Mouse (Mus musculus) lung, postnatal 0 days (tissue): Measurements from ENCODE around the gene Gm3238.
"Not testable (repeated sequence)": the region's sequence is repeated elsewhere in the genome, so short reads cannot be mapped to it uniquely, and the experiment has no call there.

Source experiments
- CTCF ChIP-seq: IDR thresholded peaks from 2 replicates; pipeline ENCODE4 v1.5.1; 2016; ENCODE audit warnings: antibody characterized with exemption, mild to moderate bottlenecking
- EP300 ChIP-seq: IDR thresholded peaks from 2 replicates; pipeline ENCODE4 v1.6.1; 2016; ENCODE audit warnings: antibody characterized with exemption, mild to moderate bottlenecking, control low read depth

DNA sequence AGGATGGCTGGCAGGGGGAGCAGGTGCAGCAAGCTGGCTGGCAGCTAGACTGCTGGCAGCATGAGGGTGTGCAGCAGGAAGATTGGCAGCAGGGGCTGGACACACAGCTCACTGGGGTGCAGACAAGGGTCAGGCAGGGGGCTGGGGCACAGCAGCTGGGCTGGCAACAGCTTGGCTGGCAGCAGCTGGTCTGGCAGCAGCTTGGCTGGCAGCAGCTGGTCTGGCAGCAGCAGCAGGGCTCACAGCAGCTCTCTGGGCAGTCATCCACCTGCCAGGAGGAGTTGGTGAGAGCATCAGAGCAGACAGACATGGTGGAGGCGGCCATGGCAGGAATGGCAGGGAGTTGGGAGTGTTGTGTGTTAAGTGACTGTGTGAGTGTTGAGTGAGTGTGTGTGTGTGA lies 16.8 kb upstream of the Gm3238 start, which contains the start of gene Gm7137:
- not testable (repeated sequence) for TF ChIP-seq EP300, CTCF
